Comparison of ENCODE assay signal across 32 mouse cellular contexts in the genomic region with DNA sequence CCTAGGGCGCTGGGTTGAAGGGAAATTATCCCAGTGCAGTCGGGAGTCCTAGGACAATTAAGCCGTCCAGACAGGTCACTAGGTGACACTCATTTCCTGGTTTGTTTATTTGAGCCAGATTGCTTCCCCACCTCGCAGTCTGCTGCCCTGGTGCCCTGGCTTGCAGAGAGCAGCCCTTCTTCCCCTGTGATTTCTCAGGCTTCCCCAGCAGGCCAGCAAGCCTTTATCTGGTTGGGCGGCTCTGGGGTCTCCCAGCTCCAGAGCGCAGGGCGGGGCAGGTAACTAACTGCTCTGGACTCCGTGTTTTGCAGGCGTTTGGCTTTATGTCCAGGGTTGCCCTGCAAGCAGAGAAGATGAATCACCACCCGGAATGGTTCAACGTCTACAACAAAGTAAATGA. TPM values are rescaled to one million over a fixed set of nuclear protein-coding genes. Genes with fewer than 3 reads are reported as not detected.
DNase-seq lines count a peak whose midpoint lies in the region; ATAC-seq and TF ChIP-seq lines count a peak whose summit lies in the region.
"Had no signal": no experiment of that assay in that cellular context is flagged by ENCODE, and none has a peak within 500 bp of the region (broad histone marks: within the 10 kb centered on the region; RNA-seq: fewer than 3 reads in every experiment).

No protein-coding gene starts in this region.

- no peak overlapping the region; the same call in 1 of the 2 replicates for H3K27ac ChIP-seq in kidney, embryonic 14.5 days (ENCODE audit: low read depth, low read length)
- H3K27ac ChIP-seq in lung, embryonic 14.5 days (ENCODE audit: low read depth) = no peak overlapping the region
- H3K27ac ChIP-seq in hindbrain, embryonic 13.5 days = no peak overlapping the region
- H3K27ac ChIP-seq: heart, embryonic 10.5 days; hindbrain, embryonic 14.5 days; liver, embryonic 15.5 days; lung, embryonic 15.5 days; midbrain, embryonic 13.5 days had no signal

- H3K4me1 ChIP-seq in kidney, embryonic 14.5 days (ENCODE audit: control insufficient read depth, insufficient read depth, low read length) = no peaks in the 10 kb centered on the region; the same call in 1 of the 2 replicates
- H3K4me1 ChIP-seq in lung, embryonic 14.5 days (ENCODE audit: insufficient read depth) = no peaks in the 10 kb centered on the region
- no peaks in the 10 kb centered on the region for H3K4me1 ChIP-seq in hindbrain, embryonic 13.5 days (replicated peaks)
- H3K4me1 ChIP-seq: liver, embryonic 15.5 days; lung, embryonic 15.5 days; midbrain, embryonic 13.5 days had no signal

- H3K27me3 ChIP-seq in kidney, embryonic 14.5 days (ENCODE audit: control insufficient read depth, insufficient read depth, low read length) = no peaks in the 10 kb centered on the region
- H3K27me3 ChIP-seq in lung, embryonic 14.5 days (ENCODE audit: insufficient read depth, low read length) = no peaks in the 10 kb centered on the region
- H3K27me3 ChIP-seq in hindbrain, embryonic 13.5 days = no peaks in the 10 kb centered on the region
- H3K27me3 ChIP-seq: limb, embryonic 12.5 days; liver, embryonic 15.5 days; lung, embryonic 15.5 days; midbrain, embryonic 13.5 days had no signal

- peaks cover 3% of the 10 kb centered on the region; the same call in 1 of the 2 replicates for H3K9me3 ChIP-seq in kidney, embryonic 14.5 days (ENCODE audit: control insufficient read depth, low read length)
- no peaks in the 10 kb centered on the region for H3K9me3 ChIP-seq in lung, embryonic 14.5 days (ENCODE audit: low read depth, low read length)
- no peaks in the 10 kb centered on the region for H3K9me3 ChIP-seq in hindbrain, embryonic 13.5 days
- H3K9me3 ChIP-seq: G1E; heart, embryonic 10.5 days; lung, embryonic 15.5 days; midbrain, embryonic 13.5 days had no signal

- peak; percentile 49; the same call in 1 of the 2 replicates for ATAC-seq in kidney, embryonic 14.5 days (ENCODE audit: low FRiP score, low TSS enrichment)
- ATAC-seq in lung, embryonic 14.5 days (ENCODE audit: insufficient read depth) = no peak
- ATAC-seq in hindbrain, embryonic 13.5 days (ENCODE audit: low FRiP score) = no peak
- ATAC-seq in megakaryocyte, adult 5-6 weeks (ENCODE audit: poor library complexity, severe bottlenecking) = no peak
- ATAC-seq: forebrain, embryonic 14.5 days; midbrain, embryonic 13.5 days had no signal

- no peak overlapping the region for H3K9ac ChIP-seq in kidney, embryonic 14.5 days (ENCODE audit: low read depth, low read length)
- H3K9ac ChIP-seq in lung, embryonic 14.5 days = no peak overlapping the region
- no peak overlapping the region for H3K9ac ChIP-seq in hindbrain, embryonic 13.5 days
- H3K9ac ChIP-seq: hindbrain, embryonic 14.5 days; limb, embryonic 12.5 days; liver, embryonic 15.5 days; lung, embryonic 15.5 days; midbrain, embryonic 13.5 days had no signal

- no peaks in the 10 kb centered on the region for H3K36me3 ChIP-seq in kidney, embryonic 14.5 days (ENCODE audit: control insufficient read depth, insufficient read depth, low read length)
- no peaks in the 10 kb centered on the region for H3K36me3 ChIP-seq in lung, embryonic 14.5 days (ENCODE audit: insufficient read depth)
- no peaks in the 10 kb centered on the region for H3K36me3 ChIP-seq in hindbrain, embryonic 13.5 days
- H3K36me3 ChIP-seq: limb, embryonic 12.5 days; liver, embryonic 15.5 days; lung, embryonic 15.5 days; midbrain, embryonic 13.5 days had no signal

- no peak for DNase-seq in kidney, postnatal 36 days
- DNase-seq in lung, embryonic 14.5 days = peak; percentile 15
- DNase-seq in lung, postnatal 10 days = no peak
- peak; percentile 45 for DNase-seq in embryo, embryonic 10.5 days (ENCODE audit: low spot score)
- peak; percentile 37 for DNase-seq in forelimb bud, embryonic 11.5 days (ENCODE audit: low read depth, low spot score)
- DNase-seq: adrenal gland, postnatal 10 days; cerebellum, adult 8-10 months; cerebellum, postnatal 36 days; gastrocnemius, postnatal 25 days; heart, adult 11 months; heart, postnatal 4 days; kidney, adult 11 months; layer of hippocampus, adult 9-11 months; lung, postnatal 4 days had no signal

- TF ChIP-seq CTCF in lung, embryonic 14.5 days (IDR thresholded peaks at IDR 0.05; ENCODE audit: low read depth) = no peak

- H3K4me3 ChIP-seq in kidney, embryonic 14.5 days (ENCODE audit: low read length) = no peak overlapping the region
- no peak overlapping the region for H3K4me3 ChIP-seq in lung, embryonic 14.5 days (ENCODE audit: low read depth, low read length)
- H3K4me3 ChIP-seq in hindbrain, embryonic 13.5 days = no peak overlapping the region
- H3K4me3 ChIP-seq: heart, embryonic 10.5 days; limb, embryonic 12.5 days; liver, embryonic 15.5 days; lung, embryonic 15.5 days; midbrain, embryonic 13.5 days had no signal

- WGBS in kidney, embryonic 14.5 days = 9% methylated on average over 11 of the region's 11 CpGs
- WGBS in lung, embryonic 14.5 days = 21% methylated on average over 11 of the region's 11 CpGs
- 73% methylated on average over 11 of the region's 11 CpGs for WGBS in hindbrain, embryonic 13.5 days

- no peak overlapping the region; the same call in 1 of the 2 replicates for H3K4me2 ChIP-seq in kidney, embryonic 14.5 days (replicated peaks; ENCODE audit: low read depth, low read length)
- no peak overlapping the region for H3K4me2 ChIP-seq in lung, embryonic 14.5 days
- no peak overlapping the region for H3K4me2 ChIP-seq in hindbrain, embryonic 13.5 days
- H3K4me2 ChIP-seq: hindbrain, embryonic 14.5 days; limb, embryonic 12.5 days; liver, embryonic 15.5 days; lung, embryonic 15.5 days; midbrain, embryonic 13.5 days had no signal

RNA-seq across cellular contexts. Expression of a gene that starts 9.3 kb away (rescaled TPM):
- 0.32 TPM in 1 of 2 replicates, not detected in the other for polyA plus RNA-seq in kidney, embryonic 14.5 days (2014; fragmentation: Nextera tagmentation; extraction: Ambion mirVana)
- 0.18 TPM in 1 of 2 replicates, not detected in the other for polyA plus RNA-seq in lung, embryonic 14.5 days (2014; fragmentation: Nextera tagmentation; extraction: Ambion mirVana)
- polyA plus RNA-seq in hindbrain, embryonic 13.5 days (2015; fragmentation: Nextera tagmentation; extraction: Ambion mirVana) = not detected in 2 replicates
- not detected in 2 replicates for total RNA-seq in megakaryocyte, adult 5-6 weeks (2015)
- total RNA-seq in megakaryocyte, adult 5-6 weeks (2017) = not detected in 2 replicates
- total RNA-seq: G1E; gastrocnemius, postnatal 25 days; left cerebral cortex, postnatal 10 days; liver, adult 2 months; megakaryocyte-erythroid progenitor cell, adult 5-6 weeks; monocyte, adult 5-6 weeks had no signal
- polyA plus RNA-seq: embryonic facial prominence, embryonic 11.5 days; forebrain, embryonic 14.5 days; G1E; hindbrain, embryonic 14.5 days; liver, adult 2 months; liver, embryonic 15.5 days; lung, embryonic 15.5 days; neural tube, embryonic 14.5 days; small intestine, adult 2 months had no signal

RNA-seq across cellular contexts. Expression of a gene that starts 47.9 kb away (rescaled TPM):
- polyA plus RNA-seq in kidney, embryonic 14.5 days (2014; fragmentation: Nextera tagmentation; extraction: Ambion mirVana) = 49.2 and 58.4 TPM in 2 replicates
- 55.5 and 59.7 TPM in 2 replicates for polyA plus RNA-seq in lung, embryonic 14.5 days (2014; fragmentation: Nextera tagmentation; extraction: Ambion mirVana)
- polyA plus RNA-seq in hindbrain, embryonic 13.5 days (2015; fragmentation: Nextera tagmentation; extraction: Ambion mirVana) = 23.3 and 26.0 TPM in 2 replicates
- total RNA-seq in megakaryocyte, adult 5-6 weeks (2015) = 48.9 and 56.0 TPM in 2 replicates
- total RNA-seq in megakaryocyte, adult 5-6 weeks (2017) = 14.6 and 20.9 TPM in 2 replicates

Comparison
In these comparisons a context has a peak if more than half of its experiments do, and no peak if none do; other contexts are left out.
1. DNase-seq: peak in lung, embryonic 14.5 days (single experiment), embryo, embryonic 10.5 days (single experiment) and forelimb bud, embryonic 11.5 days (single experiment); none in kidney, postnatal 36 days (0 of 2) and lung, postnatal 10 days (single experiment).